Mouse (Mus musculus): ENCODE data around the gene Mrpl42. TPM values are rescaled to one million over a fixed set of nuclear protein-coding genes. Genes with fewer than 3 reads are reported as not detected.
A peak's percentile ranks its signal among the peaks of the same experiment; 100 is the strongest.

The Mrpl42 gene
- total RNA-seq, 2 experiments from 2014 or later = 71.7 to 74.5 TPM

DNA sequence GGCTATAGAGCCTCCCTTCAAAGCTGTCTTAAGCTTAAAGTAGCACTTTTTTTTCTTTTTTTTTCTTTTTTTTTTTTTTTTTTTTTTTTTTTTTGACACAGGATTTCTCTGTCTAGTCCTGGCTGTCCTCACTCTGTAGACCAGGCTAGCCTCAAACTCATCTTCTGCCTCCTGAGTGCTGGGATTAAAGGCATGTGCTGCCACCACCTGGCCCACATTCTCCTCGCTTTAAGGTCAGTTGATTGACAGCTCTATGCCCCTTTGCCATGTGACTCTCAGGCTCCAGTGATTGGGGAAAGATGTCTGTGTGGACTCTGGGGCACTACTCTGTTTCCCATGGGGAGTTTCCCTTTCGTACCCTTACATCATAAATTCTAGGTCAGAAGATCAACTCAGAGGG is 61.2 kb downstream of the Mrpl42 start:
- H3K4me3 ChIP-seq = no peak overlapping the region
- DNase-seq (ENCODE audit: low spot score in 2 of 2) = no peak
- TF ChIP-seq CTCF (conservative IDR thresholded peaks at IDR 0.05) = 0 out of 2 replicates have a peak, but pooled peaks have one; percentile 6
- no peak overlapping the region for H3K27ac ChIP-seq

- no peak for DNase-seq (ENCODE audit: low spot score in 2 of 2)
- Histone ChIP-seq H3K4me3 (no peak overlapping the region), H3K27ac (no peak overlapping the region)
- no peak for TF ChIP-seq CTCF (conservative IDR thresholded peaks at IDR 0.05)
Measured at GRCm38 (mm10) chr10:95439718-95440339, 61.9 kb downstream of the Mrpl42 start.

- DNase-seq (ENCODE audit: low spot score in 2 of 2) = no peak
- Histone ChIP-seq H3K4me3 (no peak overlapping the region), H3K27ac (no peak overlapping the region)
- no peak for TF ChIP-seq CTCF (conservative IDR thresholded peaks at IDR 0.05)
Measured at GRCm38 (mm10) chr10:95438941-95439340, 62.8 kb downstream of the Mrpl42 start.

Other genes with a start within 250 kb of the Mrpl42 start
- 1 to 10 TPM; 5.6 to 7.2 TPM for gene Cradd, start 177.8 kb downstream of the Mrpl42 start, total RNA-seq (2021)
- gene Socs2, start 84.8 kb downstream of the Mrpl42 start, total RNA-seq (2021) = 10 to 100 TPM; 28.8 to 36.3 TPM
- gene Ube2n, start 13.2 kb upstream of the Mrpl42 start, total RNA-seq (2021) = 100 to 1,000 TPM; 182 to 188 TPM
- 10 to 100 TPM; 59.6 to 65.6 TPM for gene Nudt4, start 62.2 kb upstream of the Mrpl42 start, total RNA-seq (2021)
- gene Anapc15-ps, start 171.5 kb upstream of the Mrpl42 start, total RNA-seq (2021) = not detected